Mouse (Mus musculus): ENCODE measurements around the gene Slc20a1. TPM values are rescaled to one million over a fixed set of nuclear protein-coding genes. Genes with fewer than 3 reads are reported as not detected.

Gene Slc20a1
- polyA plus RNA-seq, 1 experiment from 2014 or later = 64.5 TPM

- peaks cover 3% of the 10 kb centered on the region; the same call in 1 of the 2 replicates for H3K4me1 ChIP-seq (ENCODE audit: control insufficient read depth, insufficient read depth, low read length)
- 62% methylated on average over 7 of the region's 7 CpGs for WGBS
- no peak overlapping the region for H3K4me3 ChIP-seq (ENCODE audit: low read depth, low read length)
- no peaks in the 10 kb centered on the region for H3K9me3 ChIP-seq (replicated peaks; ENCODE audit: control insufficient read depth, low read length, poor library complexity, severe bottlenecking)
- no peaks in the 10 kb centered on the region for H3K27me3 ChIP-seq (ENCODE audit: control insufficient read depth, insufficient read depth, low read depth, low read length)
- H3K36me3 ChIP-seq (ENCODE audit: control insufficient read depth, insufficient read depth, low read length) = no peaks in the 10 kb centered on the region
- H3K9ac ChIP-seq (ENCODE audit: low read depth, low read length) = no peak overlapping the region
- H3K27ac ChIP-seq (ENCODE audit: low read length) = no peak overlapping the region
- no peak for ATAC-seq
- no peak overlapping the region for H3K4me2 ChIP-seq (ENCODE audit: low read length)
Measured at GRCm38 (mm10) chr2:129241845-129242833, 43.6 kb downstream of the Slc20a1 start.

- no peaks in the 10 kb centered on the region for H3K36me3 ChIP-seq (ENCODE audit: control insufficient read depth, insufficient read depth, low read length)
- no peak for ATAC-seq
- no peak overlapping the region for H3K27ac ChIP-seq (ENCODE audit: low read length)
- no peaks in the 10 kb centered on the region for H3K27me3 ChIP-seq (ENCODE audit: control insufficient read depth, insufficient read depth, low read depth, low read length)
- peaks cover 3% of the 10 kb centered on the region; the same call in 1 of the 2 replicates for H3K4me1 ChIP-seq (ENCODE audit: control insufficient read depth, insufficient read depth, low read length)
- no peaks in the 10 kb centered on the region for H3K9me3 ChIP-seq (replicated peaks; ENCODE audit: control insufficient read depth, low read length, poor library complexity, severe bottlenecking)
- no peak overlapping the region for H3K4me2 ChIP-seq (ENCODE audit: low read length)
- H3K4me3 ChIP-seq (ENCODE audit: low read depth, low read length) = no peak overlapping the region
- H3K9ac ChIP-seq (ENCODE audit: low read depth, low read length) = no peak overlapping the region
- WGBS = 96% methylated on average over 4 of the region's 4 CpGs
Measured at GRCm38 (mm10) chr2:129243005-129243404, 44.4 kb downstream of the Slc20a1 start.

- H3K27ac ChIP-seq (ENCODE audit: low read length) = no peak overlapping the region
- no peaks in the 10 kb centered on the region for H3K36me3 ChIP-seq (ENCODE audit: control insufficient read depth, insufficient read depth, low read length)
- no peak for ATAC-seq
- no peak overlapping the region for H3K4me3 ChIP-seq (ENCODE audit: low read depth, low read length)
- no peaks in the 10 kb centered on the region for H3K27me3 ChIP-seq (ENCODE audit: control insufficient read depth, insufficient read depth, low read depth, low read length)
- H3K9me3 ChIP-seq (replicated peaks; ENCODE audit: control insufficient read depth, low read length, poor library complexity, severe bottlenecking) = no peaks in the 10 kb centered on the region
- H3K4me1 ChIP-seq (ENCODE audit: control insufficient read depth, insufficient read depth, low read length) = peaks cover 3% of the 10 kb centered on the region; the same call in 1 of the 2 replicates
- no peak overlapping the region for H3K4me2 ChIP-seq (ENCODE audit: low read length)
- 48% methylated on average over 9 of the region's 9 CpGs for WGBS
- H3K9ac ChIP-seq (ENCODE audit: low read depth, low read length) = no peak overlapping the region
Measured at GRCm38 (mm10) chr2:129243786-129244185, 45.2 kb downstream of the Slc20a1 start.

GRCm38 (mm10) chr2:129244446-129245120, 46.0 kb downstream of the Slc20a1 start:
- no peak overlapping the region for H3K4me2 ChIP-seq (ENCODE audit: low read length)
- peaks cover 3% of the 10 kb centered on the region; the same call in 1 of the 2 replicates for H3K4me1 ChIP-seq (ENCODE audit: control insufficient read depth, insufficient read depth, low read length)
- ATAC-seq = no peak
- no peaks in the 10 kb centered on the region for H3K36me3 ChIP-seq (ENCODE audit: control insufficient read depth, insufficient read depth, low read length)
- 89% methylated on average over 20 of the region's 20 CpGs for WGBS
- no peak overlapping the region for H3K27ac ChIP-seq (ENCODE audit: low read length)
- no peaks in the 10 kb centered on the region for H3K27me3 ChIP-seq (ENCODE audit: control insufficient read depth, insufficient read depth, low read depth, low read length)
- H3K9ac ChIP-seq (ENCODE audit: low read depth, low read length) = no peak overlapping the region
- H3K4me3 ChIP-seq (ENCODE audit: low read depth, low read length) = no peak overlapping the region
- no peaks in the 10 kb centered on the region for H3K9me3 ChIP-seq (replicated peaks; ENCODE audit: control insufficient read depth, low read length, poor library complexity, severe bottlenecking)

GRCm38 (mm10) chr2:129245618-129246017, 47.1 kb downstream of the Slc20a1 start:
- Histone ChIP-seq H3K27ac (ENCODE audit: low read length) (no peak overlapping the region), H3K4me2 (ENCODE audit: low read length) (no peak overlapping the region), H3K9ac (ENCODE audit: low read depth, low read length) (no peak overlapping the region), H3K4me1 (ENCODE audit: control insufficient read depth, insufficient read depth, low read length) (peaks cover 3% of the 10 kb centered on the region; the same call in 1 of the 2 replicates), H3K27me3 (ENCODE audit: control insufficient read depth, insufficient read depth, low read depth, low read length) (no peaks in the 10 kb centered on the region), H3K36me3 (ENCODE audit: control insufficient read depth, insufficient read depth, low read length) (no peaks in the 10 kb centered on the region), H3K4me3 (ENCODE audit: low read depth, low read length) (no peak overlapping the region), H3K9me3 (replicated peaks; ENCODE audit: control insufficient read depth, low read length, poor library complexity, severe bottlenecking) (no peaks in the 10 kb centered on the region)
- 64% methylated on average over 5 of the region's 5 CpGs for WGBS
- ATAC-seq = no peak

GRCm38 (mm10) chr2:129246436-129246835, 47.9 kb downstream of the Slc20a1 start:
- Histone ChIP-seq H3K36me3 (ENCODE audit: control insufficient read depth, insufficient read depth, low read length) (no peaks in the 10 kb centered on the region), H3K27ac (ENCODE audit: low read length) (no peak overlapping the region), H3K4me2 (ENCODE audit: low read length) (no peak overlapping the region), H3K4me1 (ENCODE audit: control insufficient read depth, insufficient read depth, low read length) (peaks cover under 1% of the 10 kb centered on the region; the same call in 1 of the 2 replicates), H3K4me3 (ENCODE audit: low read depth, low read length) (no peak overlapping the region), H3K9me3 (replicated peaks; ENCODE audit: control insufficient read depth, low read length, poor library complexity, severe bottlenecking) (no peaks in the 10 kb centered on the region), H3K27me3 (ENCODE audit: control insufficient read depth, insufficient read depth, low read depth, low read length) (no peaks in the 10 kb centered on the region), H3K9ac (ENCODE audit: low read depth, low read length) (no peak overlapping the region)
- 87% methylated on average over 7 of the region's 7 CpGs for WGBS
- no peak for ATAC-seq

GRCm38 (mm10) chr2:129246924-129247323, 48.4 kb downstream of the Slc20a1 start:
- H3K9me3 ChIP-seq (replicated peaks; ENCODE audit: control insufficient read depth, low read length, poor library complexity, severe bottlenecking) = no peaks in the 10 kb centered on the region
- WGBS = 96% methylated on average over 12 of the region's 12 CpGs
- H3K9ac ChIP-seq (ENCODE audit: low read depth, low read length) = no peak overlapping the region
- ATAC-seq = no peak
- H3K4me2 ChIP-seq (ENCODE audit: low read length) = no peak overlapping the region
- H3K27me3 ChIP-seq (ENCODE audit: control insufficient read depth, insufficient read depth, low read depth, low read length) = no peaks in the 10 kb centered on the region
- no peaks in the 10 kb centered on the region for H3K36me3 ChIP-seq (ENCODE audit: control insufficient read depth, insufficient read depth, low read length)
- H3K4me3 ChIP-seq (ENCODE audit: low read depth, low read length) = no peak overlapping the region
- no peaks in the 10 kb centered on the region for H3K4me1 ChIP-seq (ENCODE audit: control insufficient read depth, insufficient read depth, low read length)
- H3K27ac ChIP-seq (ENCODE audit: low read length) = no peak overlapping the region

GRCm38 (mm10) chr2:129247707-129248121, 49.1 kb downstream of the Slc20a1 start:
- 91% methylated on average over 7 of the region's 7 CpGs for WGBS

GRCm38 (mm10) chr2:129249321-129249720, 50.8 kb downstream of the Slc20a1 start:
- H3K4me1 ChIP-seq (ENCODE audit: control insufficient read depth, insufficient read depth, low read length) = no peaks in the 10 kb centered on the region
- H3K9me3 ChIP-seq (replicated peaks; ENCODE audit: control insufficient read depth, low read length, poor library complexity, severe bottlenecking) = no peaks in the 10 kb centered on the region
- 65% methylated on average over 1 of the region's 1 CpGs for WGBS
- no peak overlapping the region for H3K4me3 ChIP-seq (ENCODE audit: low read depth, low read length)
- no peak overlapping the region for H3K9ac ChIP-seq (ENCODE audit: low read depth, low read length)
- no peaks in the 10 kb centered on the region for H3K36me3 ChIP-seq (ENCODE audit: control insufficient read depth, insufficient read depth, low read length)
- no peak for ATAC-seq
- H3K4me2 ChIP-seq (ENCODE audit: low read length) = no peak overlapping the region
- H3K27me3 ChIP-seq (ENCODE audit: control insufficient read depth, insufficient read depth, low read depth, low read length) = no peaks in the 10 kb centered on the region
- H3K27ac ChIP-seq (ENCODE audit: low read length) = no peak overlapping the region

More at GRCm38 (mm10) chr2:129247707-129248121, 49.1 kb downstream of the Slc20a1 start:
- Histone ChIP-seq H3K36me3 (ENCODE audit: control insufficient read depth, insufficient read depth, low read length) (no peaks in the 10 kb centered on the region), H3K4me1 (ENCODE audit: control insufficient read depth, insufficient read depth, low read length) (no peaks in the 10 kb centered on the region), H3K4me3 (ENCODE audit: low read depth, low read length) (no peak overlapping the region), H3K4me2 (ENCODE audit: low read length) (no peak overlapping the region), H3K9ac (ENCODE audit: low read depth, low read length) (no peak overlapping the region), H3K9me3 (replicated peaks; ENCODE audit: control insufficient read depth, low read length, poor library complexity, severe bottlenecking) (no peaks in the 10 kb centered on the region), H3K27me3 (ENCODE audit: control insufficient read depth, insufficient read depth, low read depth, low read length) (no peaks in the 10 kb centered on the region), H3K27ac (ENCODE audit: low read length) (no peak overlapping the region)
- ATAC-seq = no peak
